Mouse (Mus musculus) heart, embryonic 12.5 days (tissue): Measurements from ENCODE around the gene Ngb. TPM values are rescaled to one million over a fixed set of nuclear protein-coding genes. Genes with fewer than 3 reads are reported as not detected.
A peak's percentile ranks its signal among the peaks of the same experiment; 100 is the strongest.

ENCODE experiments used
- ATAC-seq: fragments of 200-750 bp; cut with Nextera tagmentation; 2 replicates; pipeline ENCODE4 v1.8.0; 2017; ENCODE audit warnings: moderate TSS enrichment, moderate library complexity; ENCODE audit not compliant: insufficient number of reproducible peaks, low FRiP score
- H3K27ac ChIP-seq: fragments of 300-500 bp; sonication (generic); 2 replicates; pipeline ENCODE4 v1.5.1; 2016; ENCODE audit warnings: mild to moderate bottlenecking, moderate library complexity; ENCODE audit not compliant: poor library complexity, severe bottlenecking
- H3K27me3 ChIP-seq: fragments of 300-500 bp; sonication (generic); replicated peaks from 2 replicates; pipeline ENCODE4 v1.6.1; 2016; ENCODE audit warnings: mild to moderate bottlenecking, moderate library complexity
- H3K36me3 ChIP-seq: fragments of 300-500 bp; sonication (generic); 2 replicates; pipeline ENCODE4 v1.6.1; 2016; ENCODE audit warnings: mild to moderate bottlenecking, moderate library complexity
- H3K4me1 ChIP-seq: fragments of 300-500 bp; sonication (generic); replicated peaks from 2 replicates; pipeline ENCODE4 v1.6.1; 2016; ENCODE audit warnings: mild to moderate bottlenecking
- H3K4me2 ChIP-seq: fragments of 300-500 bp; sonication (generic); 2 replicates; pipeline ENCODE4 v1.6.1; 2016; ENCODE audit warnings: mild to moderate bottlenecking, moderate library complexity
- H3K4me3 ChIP-seq: fragments of 300-500 bp; sonication (generic); 2 replicates; pipeline ENCODE4 v1.5.1; 2016; ENCODE audit warnings: mild to moderate bottlenecking
- H3K9ac ChIP-seq: fragments of 300-500 bp; sonication (generic); 2 replicates; pipeline ENCODE4 v1.6.1; 2016; ENCODE audit warnings: mild to moderate bottlenecking, moderate library complexity
- H3K9me3 ChIP-seq: fragments of 300-500 bp; sonication (generic); replicated peaks from 2 replicates; pipeline ENCODE4 v1.6.1; 2016; ENCODE audit warnings: mild to moderate bottlenecking, moderate library complexity
- WGBS: fragments of 180-500 bp; shearing (Covaris S2); methylation state at CpG from one replicate; pipeline ENCODE4 v1.1.7; 2016; 5-methylcytosine and 5-hydroxymethylcytosine counted together
- polyA plus RNA-seq: library from polyadenylated mRNA; unstranded; fragments of >200 nt; fragmentation: Nextera tagmentation; extraction: Ambion mirVana; gene quantifications from 2 replicates; pipeline ENCODE4 v1.2.1, GENCODE M21; 2016

Ngb gene
- polyA plus RNA-seq, 1 experiment from 2014 or later: not detected

GRCm38 (mm10) chr12:87131619-87132018, 29.3 kb upstream of the Ngb start:
- H3K9me3 ChIP-seq: no peaks in the 10 kb centered on the region
- ATAC-seq: no peak
- peaks cover 53% of the 10 kb centered on the region for H3K36me3 ChIP-seq
- no peak overlapping the region for H3K4me2 ChIP-seq
- no peaks in the 10 kb centered on the region for H3K27me3 ChIP-seq
- no peak overlapping the region for H3K27ac ChIP-seq
- no peak overlapping the region for H3K9ac ChIP-seq
- H3K4me3 ChIP-seq: no peak overlapping the region
- H3K4me1 ChIP-seq: peaks cover 10% of the 10 kb centered on the region
- WGBS: 61% methylated on average over 3 of the region's 3 CpGs

GRCm38 (mm10) chr12:87131181-87131580, 28.8 kb upstream of the Ngb start:
- Histone ChIP-seq H3K36me3 (peaks cover 52% of the 10 kb centered on the region), H3K4me3 (no peak overlapping the region), H3K27ac (no peak overlapping the region), H3K27me3 (no peaks in the 10 kb centered on the region), H3K4me1 (peaks cover 10% of the 10 kb centered on the region), H3K4me2 (no peak overlapping the region), H3K9me3 (no peaks in the 10 kb centered on the region), H3K9ac (no peak overlapping the region)
- no peak for ATAC-seq
- WGBS: 58% methylated on average over 2 of the region's 2 CpGs

- Histone ChIP-seq H3K9ac (no peak overlapping the region), H3K27me3 (no peaks in the 10 kb centered on the region), H3K36me3 (peaks cover 47% of the 10 kb centered on the region), H3K4me1 (peaks cover 10% of the 10 kb centered on the region), H3K4me3 (no peak overlapping the region), H3K27ac (no peak overlapping the region), H3K9me3 (no peaks in the 10 kb centered on the region), H3K4me2 (no peak overlapping the region)
- WGBS: 89% methylated on average over 4 of the region's 4 CpGs
- ATAC-seq: no peak
Measured at GRCm38 (mm10) chr12:87130224-87130623, 27.9 kb upstream of the Ngb start.

GRCm38 (mm10) chr12:87127256-87127655, 24.9 kb upstream of the Ngb start:
- H3K4me1 ChIP-seq: peaks cover 5% of the 10 kb centered on the region
- no peak overlapping the region for H3K4me2 ChIP-seq

DNA sequence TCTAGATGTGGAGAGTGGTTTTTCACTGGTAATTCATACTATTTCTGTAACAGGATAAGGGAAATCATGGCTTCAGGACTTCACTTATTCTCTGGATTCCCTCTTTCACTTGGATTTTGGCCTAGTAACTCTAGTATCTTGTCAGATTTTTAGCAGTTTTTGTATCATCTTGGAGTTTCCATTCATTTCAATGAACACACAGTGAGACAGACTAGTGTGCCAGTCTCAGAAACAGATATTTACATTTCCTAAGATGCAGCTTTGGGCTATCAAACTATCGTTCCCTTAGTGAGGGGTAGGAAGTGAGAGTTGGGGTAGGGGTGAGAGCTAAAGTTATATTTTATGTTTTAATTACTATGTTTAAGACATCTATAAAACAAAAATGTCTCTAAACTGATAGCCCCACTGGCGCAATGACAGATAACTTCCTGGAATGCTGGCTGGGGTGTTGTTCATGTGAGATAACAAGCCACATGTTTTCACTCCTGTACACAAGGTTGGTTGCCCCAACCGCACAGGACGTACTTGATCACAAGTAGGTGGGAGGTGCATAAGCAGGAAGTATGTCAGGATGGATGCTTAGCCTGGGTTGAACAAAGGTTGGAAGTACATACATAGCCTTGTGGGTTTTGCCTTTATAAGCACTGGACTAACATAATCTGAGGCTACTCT, 19.7 kb upstream of the Ngb start:
- Histone ChIP-seq H3K36me3 (peaks cover 59% of the 10 kb centered on the region), H3K27me3 (no peaks in the 10 kb centered on the region), H3K4me3 (no peak overlapping the region), H3K27ac (no peak overlapping the region), H3K4me1 (no peaks in the 10 kb centered on the region), H3K4me2 (no peak overlapping the region), H3K9ac (no peak overlapping the region), H3K9me3 (no peaks in the 10 kb centered on the region)
- ATAC-seq: 0 out of 2 replicates have a peak, but pooled peaks have one; percentile 39
- 68% methylated on average over 4 of the region's 4 CpGs for WGBS

More at GRCm38 (mm10) chr12:87127256-87127655, 24.9 kb upstream of the Ngb start:
- H3K27ac ChIP-seq: no peak overlapping the region
- H3K27me3 ChIP-seq: no peaks in the 10 kb centered on the region
- 77% methylated on average over 4 of the region's 4 CpGs for WGBS
- ATAC-seq: no peak
- H3K9me3 ChIP-seq: no peaks in the 10 kb centered on the region
- H3K9ac ChIP-seq: no peak overlapping the region
- no peak overlapping the region for H3K4me3 ChIP-seq
- peaks cover 58% of the 10 kb centered on the region for H3K36me3 ChIP-seq

GRCm38 (mm10) chr12:87107357-87107977, 5.1 kb upstream of the Ngb start:
- 46% methylated on average over 3 of the region's 3 CpGs for WGBS
- ATAC-seq: no peak
- no peak overlapping the region for H3K27ac ChIP-seq
- H3K36me3 ChIP-seq: peaks cover 35% of the 10 kb centered on the region
- H3K27me3 ChIP-seq: peaks cover 16% of the 10 kb centered on the region
- H3K4me2 ChIP-seq: no peak overlapping the region
- no peak overlapping the region for H3K4me3 ChIP-seq
- H3K9ac ChIP-seq: no peak overlapping the region
- no peaks in the 10 kb centered on the region for H3K9me3 ChIP-seq
- H3K4me1 ChIP-seq: peaks cover 8% of the 10 kb centered on the region; the same call in 1 of the 2 replicates

DNA sequence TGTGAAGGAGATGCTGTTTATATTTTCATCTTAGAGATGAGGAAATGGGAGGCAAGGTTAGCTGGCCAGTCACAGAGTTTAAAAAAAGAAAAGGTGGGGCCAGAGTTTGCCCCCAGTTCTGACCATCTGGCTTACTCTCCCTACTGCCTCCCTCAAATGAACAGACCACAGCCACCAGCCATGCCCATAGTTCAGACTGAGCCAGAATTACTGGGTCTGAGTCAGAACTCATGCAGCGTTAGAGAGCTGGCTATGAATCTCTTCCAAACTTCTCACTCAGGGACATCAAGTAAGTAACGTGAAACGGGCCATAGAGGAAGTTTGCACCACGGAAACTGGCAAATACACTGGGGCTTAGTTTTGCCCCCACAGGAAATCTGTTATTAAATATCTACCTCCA, 2.5 kb upstream of the Ngb start:
- Histone ChIP-seq H3K36me3 (peaks cover 17% of the 10 kb centered on the region), H3K4me2 (no peak overlapping the region), H3K27ac (no peak overlapping the region), H3K4me1 (peaks cover 12% of the 10 kb centered on the region), H3K9ac (no peak overlapping the region), H3K27me3 (peaks cover 43% of the 10 kb centered on the region), H3K9me3 (no peaks in the 10 kb centered on the region), H3K4me3 (no peak overlapping the region)
- WGBS: 80% methylated on average over 4 of the region's 4 CpGs
- no peak for ATAC-seq

DNA sequence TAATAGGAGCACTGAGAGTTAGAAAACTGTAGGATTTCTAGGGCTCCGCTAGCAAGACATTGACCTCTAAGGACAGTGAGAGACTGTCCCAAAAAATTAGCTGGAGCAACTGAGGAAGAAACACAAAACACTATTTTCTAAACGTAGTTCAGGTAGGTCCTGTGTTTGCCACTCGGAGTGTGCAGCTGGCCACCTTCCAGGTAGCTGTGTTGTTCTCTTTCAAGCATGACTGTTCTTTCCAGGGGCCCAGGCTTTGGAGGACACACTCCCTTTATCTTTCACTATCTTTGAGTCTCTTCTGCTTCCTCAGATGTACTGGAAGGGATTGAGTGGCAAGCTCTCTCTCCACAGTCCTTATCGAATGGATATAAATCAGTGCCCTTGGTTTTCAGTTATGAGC, 1.1 kb upstream of the Ngb start:
- 87% methylated on average over 4 of the region's 4 CpGs for WGBS
- H3K27me3 ChIP-seq: peaks cover 48% of the 10 kb centered on the region

DNA sequence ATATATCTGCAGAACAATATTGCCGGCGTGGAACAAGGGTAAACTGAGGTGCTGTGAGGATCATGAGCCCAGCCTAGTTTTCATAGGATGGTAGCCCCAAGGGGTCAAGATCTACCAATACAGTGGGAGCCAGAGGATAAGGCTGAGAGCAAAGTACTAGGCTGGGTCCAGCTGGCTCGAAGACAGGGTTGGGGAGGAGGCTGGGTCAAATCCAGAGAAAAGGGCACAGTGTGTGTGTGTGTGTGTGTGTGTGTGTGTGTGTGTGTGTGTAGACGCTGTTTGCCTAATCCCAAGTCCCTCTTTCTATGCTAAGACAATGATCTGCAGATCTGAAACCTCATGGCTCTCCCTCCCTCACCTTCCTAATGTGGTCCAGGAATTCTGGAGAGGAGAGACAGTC, 2.0 kb downstream of the Ngb start:
- ATAC-seq: no peak
- H3K36me3 ChIP-seq: no peaks in the 10 kb centered on the region
- no peak overlapping the region for H3K4me2 ChIP-seq
- WGBS: 82% methylated on average over 4 of the region's 4 CpGs
- H3K27me3 ChIP-seq: peaks cover 60% of the 10 kb centered on the region
- H3K9me3 ChIP-seq: no peaks in the 10 kb centered on the region
- no peak overlapping the region for H3K27ac ChIP-seq
- H3K9ac ChIP-seq: no peak overlapping the region
- no peak overlapping the region for H3K4me3 ChIP-seq
- peaks cover 12% of the 10 kb centered on the region for H3K4me1 ChIP-seq

More for the DNA sequence above, 1.1 kb upstream of the Ngb start:
- H3K9ac ChIP-seq: no peak overlapping the region
- peaks cover 12% of the 10 kb centered on the region for H3K4me1 ChIP-seq
- peaks cover 5% of the 10 kb centered on the region for H3K36me3 ChIP-seq
- H3K4me2 ChIP-seq: no peak overlapping the region
- no peak overlapping the region for H3K4me3 ChIP-seq
- no peak for ATAC-seq
- H3K27ac ChIP-seq: no peak overlapping the region
- H3K9me3 ChIP-seq: no peaks in the 10 kb centered on the region

GRCm38 (mm10) chr12:87093671-87094070, 8.7 kb downstream of the Ngb start:
- Histone ChIP-seq H3K4me2 (no peak overlapping the region), H3K36me3 (no peaks in the 10 kb centered on the region), H3K4me1 (peaks cover 24% of the 10 kb centered on the region), H3K27me3 (peaks cover 14% of the 10 kb centered on the region), H3K27ac (no peak overlapping the region), H3K4me3 (no peak overlapping the region), H3K9me3 (no peaks in the 10 kb centered on the region), H3K9ac (no peak overlapping the region)
- no peak for ATAC-seq
- WGBS: 62% methylated on average over 6 of the region's 6 CpGs

- WGBS: 68% methylated on average over 4 of the region's 4 CpGs
- H3K4me1 ChIP-seq: peaks cover 26% of the 10 kb centered on the region
- H3K9ac ChIP-seq: no peak overlapping the region
- H3K4me3 ChIP-seq: no peak overlapping the region
- ATAC-seq: no peak
- no peaks in the 10 kb centered on the region for H3K9me3 ChIP-seq
- H3K4me2 ChIP-seq: no peak overlapping the region
- H3K27ac ChIP-seq: no peak overlapping the region
- H3K27me3 ChIP-seq: peaks cover 10% of the 10 kb centered on the region
- H3K36me3 ChIP-seq: no peaks in the 10 kb centered on the region
Measured at GRCm38 (mm10) chr12:87093249-87093648, 9.1 kb downstream of the Ngb start.
